Mouse (Mus musculus) kidney, postnatal 25 days (tissue): ENCODE data around the gene Cygb.
"Not testable (repeated sequence)": the region's sequence is repeated elsewhere in the genome, so short reads cannot be mapped to it uniquely, and the experiment has no call there.

ENCODE experiments used
- DNase-seq, 2 experiments: peaks; one replicate each; pipeline ENCODE4 v3.0.0; 2021; ENCODE audit warnings: mixed read lengths in 2 of 2

Gene Cygb

GRCm38 (mm10) chr11:116615735-116616437 lies 38.2 kb downstream of the Cygb start:
- peak; percentile 69 to 80 for DNase-seq

DNA sequence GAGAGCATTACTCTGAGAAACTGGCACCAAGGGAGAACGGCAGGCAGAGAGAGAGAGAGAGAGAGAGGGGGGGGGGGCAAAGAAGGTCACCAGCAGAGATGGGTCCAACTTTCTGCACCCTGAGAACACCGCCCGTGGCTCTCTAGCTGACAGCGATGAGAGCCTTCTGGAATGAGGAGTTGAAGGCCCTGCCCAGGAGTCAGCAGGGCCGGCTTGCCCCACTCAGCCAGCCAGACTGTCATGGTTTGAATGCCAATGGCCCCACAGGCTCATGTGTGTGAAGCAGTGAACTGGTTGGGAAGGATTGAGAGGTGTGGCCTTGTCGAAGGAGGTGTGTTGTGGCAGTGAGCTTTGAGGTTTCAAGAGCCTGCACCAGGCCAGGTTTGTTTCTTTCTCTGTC lies 40.9 kb downstream of the Cygb start:
- no peak for DNase-seq

DNA sequence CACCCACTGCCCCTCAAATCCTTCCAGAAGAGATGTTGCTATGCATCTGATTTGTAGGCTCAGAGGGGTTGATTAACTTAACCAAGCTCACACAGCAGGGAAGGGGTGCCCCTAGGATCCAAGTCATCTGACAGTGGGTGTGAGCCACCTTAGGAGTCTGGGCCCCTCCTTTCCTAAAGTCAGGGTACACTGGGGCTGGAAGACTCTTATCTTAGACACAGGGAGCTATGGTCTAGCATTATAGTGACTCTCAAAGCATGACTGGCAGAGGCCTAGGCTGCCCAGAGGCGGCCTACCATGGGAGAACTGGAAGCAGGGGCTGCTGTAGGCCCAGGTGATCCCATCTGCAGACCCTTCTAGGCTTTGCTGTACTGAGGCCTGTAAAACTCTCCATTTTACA lies 41.6 kb downstream of the Cygb start:
- DNase-seq, result no peak

DNA sequence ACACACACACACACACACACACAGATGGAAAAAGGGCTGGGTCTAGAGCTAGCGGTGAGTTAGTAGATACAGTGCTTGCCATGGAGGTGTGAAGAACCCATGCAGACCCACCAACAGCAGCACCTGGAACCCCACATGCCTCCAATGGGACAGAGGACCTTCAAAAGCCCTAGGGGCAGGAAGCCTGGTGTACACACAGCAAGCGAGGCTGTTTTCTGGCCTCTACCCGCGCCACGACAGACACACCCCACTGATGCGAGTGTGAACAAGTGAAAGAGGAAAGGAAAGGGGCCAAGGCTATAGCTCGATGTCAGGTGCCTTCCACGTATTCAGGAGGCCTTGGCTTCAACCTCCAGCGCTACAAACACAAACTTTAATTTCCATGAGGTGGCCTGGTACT lies 42.2 kb downstream of the Cygb start:
- no peak for DNase-seq

GRCm38 (mm10) chr11:116611168-116611567 lies 42.9 kb downstream of the Cygb start:
- not testable (repeated sequence) for DNase-seq

GRCm38 (mm10) chr11:116609965-116610630 lies 44.0 kb downstream of the Cygb start:
- no peak for DNase-seq

GRCm38 (mm10) chr11:116607717-116608116 lies 46.4 kb downstream of the Cygb start:
- DNase-seq, result no peak

DNA sequence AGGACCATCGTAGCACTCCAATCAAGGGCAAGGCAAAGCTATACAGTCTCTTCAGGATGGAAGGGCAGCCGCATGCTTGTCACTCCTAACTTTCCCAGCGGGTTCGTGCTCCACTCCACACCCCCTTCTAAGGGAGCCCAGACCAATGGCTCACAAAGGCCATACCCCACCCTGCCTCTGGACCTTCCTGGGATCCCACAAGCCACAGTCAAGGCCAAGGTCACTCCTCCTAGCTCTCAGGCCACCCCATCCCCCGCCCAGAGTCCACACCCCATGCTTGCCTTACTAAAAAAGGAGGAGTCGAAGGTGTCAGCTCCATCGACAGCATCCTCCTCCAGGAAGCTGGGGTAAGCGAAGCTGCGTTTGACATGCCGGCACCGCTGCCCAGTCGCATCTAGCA lies 50.0 kb downstream of the Cygb start:
- DNase-seq, result no peak

DNA sequence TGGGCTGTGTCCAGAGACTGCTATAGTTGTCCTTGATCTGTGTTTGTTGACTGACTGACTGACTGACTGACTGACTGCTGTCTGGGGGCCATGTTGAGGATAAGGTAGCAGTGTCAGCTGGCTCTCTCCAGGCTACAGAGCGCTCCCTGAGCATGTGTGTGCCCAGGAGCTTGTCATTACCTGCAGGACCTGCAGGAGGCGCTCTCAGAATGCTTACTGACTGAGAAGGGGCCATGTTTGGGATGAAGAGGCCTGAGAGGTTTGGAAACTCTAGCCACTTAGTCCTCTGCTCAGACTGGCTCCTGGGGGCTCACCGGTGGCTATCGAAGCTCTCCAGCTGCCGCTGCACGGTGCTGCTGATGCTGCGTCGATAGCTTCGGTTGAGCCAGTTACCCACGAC lies 50.8 kb downstream of the Cygb start:
- DNase-seq, result peak in 1 of 2 experiments; percentile 43

DNA sequence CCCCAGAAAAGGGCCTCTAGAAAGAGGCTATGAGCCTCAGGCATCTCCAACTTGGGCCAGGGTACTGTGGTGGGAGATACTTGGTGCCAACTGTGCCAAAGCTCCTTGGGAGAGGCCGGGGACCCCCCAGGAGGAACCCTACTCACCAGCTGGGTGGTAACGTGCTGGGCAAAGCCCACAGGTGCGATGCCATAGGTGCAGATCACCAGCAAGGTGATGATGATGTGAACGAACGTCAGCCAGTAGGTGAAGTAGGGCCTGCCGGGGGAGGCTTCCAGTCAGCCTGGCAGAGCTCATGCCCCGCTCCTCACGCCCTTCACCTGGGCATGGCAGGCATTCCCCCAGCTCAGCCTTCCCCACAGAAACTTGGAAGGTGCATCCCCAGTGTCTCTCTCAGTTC lies 52.1 kb downstream of the Cygb start:
- DNase-seq, result no peak

DNA sequence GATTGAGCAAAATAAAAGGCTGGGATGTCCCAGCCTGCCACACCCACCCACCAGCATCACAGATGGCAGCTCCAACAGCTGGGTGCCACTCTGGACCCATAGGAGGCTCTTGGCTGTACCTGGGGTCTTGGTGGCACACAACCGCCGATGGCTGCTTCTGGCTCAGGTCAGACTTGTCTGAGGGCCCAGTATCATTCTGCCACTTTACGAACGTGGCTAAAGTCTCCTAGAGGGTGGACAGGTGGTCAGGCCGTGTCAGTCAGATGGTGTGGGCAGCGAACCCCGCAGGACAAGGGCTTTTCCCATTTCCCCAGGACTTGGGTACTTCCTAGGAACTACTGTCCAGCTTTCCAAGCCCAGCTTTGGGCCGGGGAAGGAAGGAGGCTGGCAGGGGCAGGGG lies 52.9 kb downstream of the Cygb start:
- DNase-seq, result no peak

GRCm38 (mm10) chr11:116599230-116599629 lies 54.9 kb downstream of the Cygb start:
- DNase-seq, result no peak

- no peak for DNase-seq
Measured at GRCm38 (mm10) chr11:116598193-116598592, 55.9 kb downstream of the Cygb start.

DNA sequence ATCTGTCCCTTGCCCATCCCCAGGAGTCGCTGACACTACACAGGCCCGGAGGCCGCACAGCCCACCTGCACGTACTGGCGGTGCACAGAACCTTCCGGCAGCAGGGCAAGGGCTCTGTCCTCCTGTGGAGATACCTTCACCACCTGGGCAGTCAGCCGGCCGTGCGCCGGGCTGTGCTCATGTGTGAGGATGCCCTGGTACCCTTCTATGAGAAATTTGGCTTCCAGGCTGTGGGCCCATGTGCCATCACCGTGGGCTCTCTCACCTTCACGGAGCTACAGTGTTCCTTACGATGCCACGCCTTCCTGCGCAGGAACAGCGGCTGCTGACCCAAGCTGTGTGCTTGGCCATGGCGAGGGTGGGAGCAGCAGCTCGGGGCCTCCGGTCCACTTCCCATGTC lies 57.3 kb downstream of the Cygb start:
- DNase-seq, result no peak
